Mouse (Mus musculus) kidney, postnatal 10 days (tissue): ENCODE results near the gene Zfp956.

Experiments used
- DNase-seq: peaks from one replicate; pipeline ENCODE4 v3.0.0; 2021; ENCODE audit warnings: mixed read lengths

Zfp956 gene

GRCm38 (mm10) chr6:47974599-47974998, 21.4 kb downstream of the Zfp956 start:
- no peak for DNase-seq

DNA sequence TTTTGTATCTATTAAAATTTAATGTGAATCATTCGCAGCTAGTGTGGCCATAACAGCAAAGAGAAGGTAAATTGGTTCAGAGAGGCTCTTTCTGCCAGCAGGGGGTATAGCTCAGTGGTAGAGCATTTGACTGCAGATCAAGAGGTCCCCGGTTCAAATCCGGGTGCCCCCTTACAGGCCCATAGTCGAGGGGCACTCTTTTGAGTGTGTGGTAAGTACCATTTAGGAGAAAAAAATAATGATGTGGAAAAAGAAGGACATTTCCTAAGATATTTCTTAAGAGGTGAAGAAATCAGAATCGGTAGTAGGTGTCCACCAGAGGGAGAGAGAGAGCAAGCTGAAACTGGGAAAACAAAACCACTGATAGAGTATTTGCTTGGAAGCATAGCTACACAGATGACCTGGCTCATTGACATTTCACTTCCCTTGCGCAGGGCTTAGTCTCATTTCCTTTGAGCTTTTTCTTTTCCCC, 25.7 kb downstream of the Zfp956 start:
- peak; percentile 77 for DNase-seq

DNA sequence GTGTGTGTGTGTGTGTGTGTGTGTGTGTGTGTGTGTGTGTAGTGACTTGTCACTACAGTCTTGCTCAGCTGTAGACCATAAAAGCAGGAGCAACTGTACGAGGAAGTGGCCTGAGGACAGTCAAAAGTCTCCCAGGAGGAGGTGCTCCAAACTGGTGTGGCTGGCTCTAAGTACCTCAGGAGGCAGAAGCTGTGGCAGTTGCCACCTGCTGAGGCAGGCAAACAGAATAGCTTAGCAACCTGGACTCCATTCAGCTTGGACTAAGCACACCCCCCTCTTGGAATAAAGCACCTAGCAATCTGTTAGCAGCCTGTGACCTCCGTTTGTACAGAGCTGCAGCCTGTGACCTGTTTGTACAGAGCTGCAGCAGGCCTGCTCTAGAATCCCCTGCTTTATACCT, 30.7 kb downstream of the Zfp956 start:
- no peak for DNase-seq

GRCm38 (mm10) chr6:47995661-47996060, 42.5 kb downstream of the Zfp956 start:
- DNase-seq = no peak

GRCm38 (mm10) chr6:48010727-48011126, 57.5 kb downstream of the Zfp956 start:
- no peak for DNase-seq
